In the genomic region with DNA sequence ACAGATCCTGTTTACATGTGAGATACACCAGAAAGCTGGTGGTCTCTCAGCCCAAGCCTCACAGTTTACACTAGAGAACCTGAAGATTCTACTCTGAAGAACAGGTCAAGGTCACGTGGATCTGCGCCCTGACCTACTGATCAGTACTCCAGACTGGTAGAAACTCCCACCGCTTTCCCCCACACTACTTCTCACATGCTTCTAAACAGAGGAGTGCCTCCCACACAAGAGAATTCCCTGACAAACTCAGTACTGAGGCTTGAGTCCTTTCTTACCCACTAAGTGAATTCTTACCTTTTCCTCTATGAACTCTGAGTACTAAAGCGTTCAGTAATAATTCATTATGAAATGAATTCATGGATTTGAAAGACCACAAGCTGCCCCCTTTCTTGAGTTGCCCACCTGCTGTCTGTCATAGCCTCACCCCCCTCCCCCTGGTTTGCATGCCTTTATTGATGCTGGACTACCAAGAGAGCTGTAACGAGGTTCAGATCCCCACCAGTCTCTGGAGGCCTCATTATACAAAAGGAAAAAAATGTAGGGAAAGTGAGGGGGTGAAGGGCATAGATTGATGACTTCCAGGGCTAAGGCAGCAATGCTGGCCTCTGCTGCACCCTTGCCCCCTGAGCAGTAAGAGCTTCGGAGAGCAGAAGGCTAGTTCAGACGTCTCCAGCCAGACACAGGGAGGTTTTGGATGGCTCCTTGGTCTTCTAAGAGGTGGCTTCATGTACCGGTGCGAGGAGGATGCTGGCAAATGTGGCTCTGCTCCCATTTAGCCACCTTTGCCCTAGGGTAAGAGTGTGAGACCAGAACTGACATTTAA, we compare ENCODE assay signal across 31 mouse cellular contexts.
DNase-seq lines count a peak whose midpoint lies in the region; ATAC-seq lines count a peak whose summit lies in the region.
"Had no signal": no experiment of that assay in that cellular context is flagged by ENCODE, and none has a peak within 500 bp of the region (broad histone marks: within the 10 kb centered on the region; RNA-seq: fewer than 3 reads in every experiment).

No protein-coding gene starts in this region.

- no peak overlapping the region for H3K4me3 ChIP-seq in forebrain, embryonic 10.5 days
- no peak overlapping the region for H3K4me3 ChIP-seq in forebrain, embryonic 12.5 days (replicated peaks)
- no peak overlapping the region for H3K4me3 ChIP-seq in midbrain, embryonic 16.5 days (ENCODE audit: low read depth, low read length)
- H3K4me3 ChIP-seq: embryonic facial prominence, embryonic 13.5 days; intestine, embryonic 15.5 days; liver, embryonic 12.5 days; myocyte; neural tube, embryonic 12.5 days; stomach, embryonic 15.5 days had no signal

- no peak for DNase-seq in forebrain, embryonic 10.5 days (ENCODE audit: extremely low spot score, low spot score)
- DNase-seq in left cerebral cortex, adult 18-20 months (ENCODE audit: low spot score in 2 of 2) = peak; percentile 19 to 38
- no peak for DNase-seq in left cerebral cortex, postnatal 4 days
- DNase-seq in right cerebral cortex, adult 2 months (ENCODE audit: low spot score in 2 of 2) = peak; percentile 24 to 29
- no peak for DNase-seq in right cerebral cortex, postnatal 25 days
- DNase-seq in urinary bladder, adult 18-20 months (ENCODE audit: low spot score in 2 of 2) = no peak
- DNase-seq: adrenal gland, adult 8-10 months; cerebellum, adult 11 months; cerebellum, adult 9-10 months; cerebellum, postnatal 36 days; forebrain, postnatal 0 days; gastrocnemius, postnatal 25 days; heart, adult 11 months; heart, postnatal 36 days; kidney, adult 8-10 months; kidney, postnatal 4 days; liver, postnatal 0 days; thymus, postnatal 14 days had no signal

- H3K4me2 ChIP-seq in forebrain, embryonic 12.5 days = no peak overlapping the region
- no peak overlapping the region for H3K4me2 ChIP-seq in midbrain, embryonic 16.5 days (ENCODE audit: low read length)
- H3K4me2 ChIP-seq: embryonic facial prominence, embryonic 13.5 days; heart, embryonic 11.5 days; intestine, embryonic 15.5 days; liver, embryonic 12.5 days; neural tube, embryonic 12.5 days; stomach, embryonic 15.5 days had no signal

- intact Hi-C loops in left cerebral cortex, postnatal 4 days (cut with DNase I) = no loop called here

- no peak for ATAC-seq in forebrain, embryonic 12.5 days (ENCODE audit: low FRiP score)
- ATAC-seq in midbrain, embryonic 16.5 days = peak; percentile 64
- ATAC-seq: forebrain, postnatal 0 days; hindbrain, embryonic 16.5 days; intestine, embryonic 15.5 days; liver, embryonic 12.5 days; liver, postnatal 0 days had no signal

- no peaks in the 10 kb centered on the region for H3K27me3 ChIP-seq in forebrain, embryonic 10.5 days (ENCODE audit: poor library complexity, severe bottlenecking)
- no peaks in the 10 kb centered on the region for H3K27me3 ChIP-seq in forebrain, embryonic 12.5 days
- H3K27me3 ChIP-seq in midbrain, embryonic 16.5 days (ENCODE audit: control insufficient read depth, insufficient read depth, low read depth, low read length) = no peaks in the 10 kb centered on the region
- H3K27me3 ChIP-seq: embryonic facial prominence, embryonic 13.5 days; intestine, embryonic 15.5 days; liver, embryonic 12.5 days; neural tube, embryonic 12.5 days; stomach, embryonic 15.5 days had no signal

- H3K36me3 ChIP-seq in forebrain, embryonic 10.5 days (replicated peaks) = peaks cover 38% of the 10 kb centered on the region
- H3K36me3 ChIP-seq in forebrain, embryonic 12.5 days (replicated peaks) = no peaks in the 10 kb centered on the region
- no peaks in the 10 kb centered on the region for H3K36me3 ChIP-seq in midbrain, embryonic 16.5 days (ENCODE audit: control insufficient read depth, insufficient read depth, low read length)
- H3K36me3 ChIP-seq: embryonic facial prominence, embryonic 13.5 days; G1E; intestine, embryonic 15.5 days; liver, embryonic 12.5 days; neural tube, embryonic 12.5 days; stomach, embryonic 15.5 days had no signal

- H3K27ac ChIP-seq in forebrain, embryonic 10.5 days = peak overlapping the region; percentile 25; the same call in 1 of the 2 replicates
- no peak overlapping the region for H3K27ac ChIP-seq in forebrain, embryonic 12.5 days
- H3K27ac ChIP-seq in midbrain, embryonic 16.5 days (ENCODE audit: low read length) = no peak overlapping the region
- H3K27ac ChIP-seq: embryonic facial prominence, embryonic 13.5 days; intestine, embryonic 15.5 days; kidney, postnatal 0 days; liver, embryonic 12.5 days; macrophage; neural tube, embryonic 12.5 days; stomach, embryonic 15.5 days had no signal

- H3K4me1 ChIP-seq in forebrain, embryonic 10.5 days = peaks cover 6% of the 10 kb centered on the region
- no peaks in the 10 kb centered on the region; the same call in 1 of the 2 replicates for H3K4me1 ChIP-seq in forebrain, embryonic 12.5 days
- H3K4me1 ChIP-seq in midbrain, embryonic 16.5 days (ENCODE audit: control insufficient read depth, insufficient read depth, low read length) = no peaks in the 10 kb centered on the region
- H3K4me1 ChIP-seq: embryonic facial prominence, embryonic 13.5 days; intestine, embryonic 15.5 days; liver, embryonic 12.5 days; stomach, embryonic 15.5 days had no signal

- H3K9me3 ChIP-seq in forebrain, embryonic 10.5 days = no peaks in the 10 kb centered on the region
- no peaks in the 10 kb centered on the region for H3K9me3 ChIP-seq in forebrain, embryonic 12.5 days
- H3K9me3 ChIP-seq in midbrain, embryonic 16.5 days (replicated peaks; ENCODE audit: control insufficient read depth, low read length, poor library complexity, severe bottlenecking) = no peaks in the 10 kb centered on the region
- H3K9me3 ChIP-seq: embryonic facial prominence, embryonic 13.5 days; intestine, embryonic 15.5 days; liver, embryonic 12.5 days; neural tube, embryonic 12.5 days; stomach, embryonic 15.5 days had no signal

- WGBS in forebrain, embryonic 10.5 days = 77% methylated on average over 9 of the region's 9 CpGs
- 64% methylated on average over 9 of the region's 9 CpGs for WGBS in forebrain, embryonic 12.5 days
- 66% methylated on average over 9 of the region's 9 CpGs for WGBS in midbrain, embryonic 16.5 days

- H3K9ac ChIP-seq in forebrain, embryonic 12.5 days = no peak overlapping the region
- H3K9ac ChIP-seq in midbrain, embryonic 16.5 days (ENCODE audit: low read depth, low read length) = no peak overlapping the region
- H3K9ac ChIP-seq: embryonic facial prominence, embryonic 13.5 days; forebrain, postnatal 0 days; intestine, embryonic 15.5 days; liver, embryonic 12.5 days; liver, postnatal 0 days; neural tube, embryonic 12.5 days; stomach, embryonic 15.5 days had no signal

Comparison
In these comparisons a context has a peak if more than half of its experiments do, and no peak if none do; other contexts are left out.
1. DNase-seq: peak in left cerebral cortex, adult 18-20 months (2 of 2) and right cerebral cortex, adult 2 months (2 of 2); none in forebrain, embryonic 10.5 days (single experiment), left cerebral cortex, postnatal 4 days (single experiment), right cerebral cortex, postnatal 25 days (single experiment) and urinary bladder, adult 18-20 months (0 of 2).